Mouse (Mus musculus) midbrain, embryonic 14.5 days (tissue): ENCODE data around the gene Gm765. TPM values are rescaled to one million over a fixed set of nuclear protein-coding genes. Genes with fewer than 3 reads are reported as not detected.

Source experiments
- ATAC-seq: fragments of 200-750 bp; cut with Nextera tagmentation; 2 replicates; pipeline ENCODE4 v1.8.0; 2017; ENCODE audit warnings: moderate number of reproducible peaks, moderate library complexity; ENCODE audit not compliant: low FRiP score, low TSS enrichment
- DNase-seq: peaks from one replicate; pipeline ENCODE4 v3.0.0-alpha.2; 2015
- H3K27ac ChIP-seq: fragments of 300-500 bp; sonication (generic); replicated peaks from 2 replicates; pipeline ENCODE4 v1.5.1; 2014; ENCODE audit warnings: mild to moderate bottlenecking, low read depth, low read length, moderate library complexity
- H3K27me3 ChIP-seq: fragments of 300-500 bp; sonication (generic); 2 replicates; pipeline ENCODE4 v1.6.1; 2014; ENCODE audit warnings: low read length, control low read depth, mixed read lengths; ENCODE audit not compliant: control insufficient read depth, insufficient read depth
- H3K36me3 ChIP-seq: fragments of 300-500 bp; sonication (generic); 2 replicates; pipeline ENCODE4 v1.6.1; 2014; ENCODE audit warnings: low read length, control low read depth; ENCODE audit not compliant: control insufficient read depth, insufficient read depth
- H3K4me1 ChIP-seq: fragments of 300-500 bp; sonication (generic); 2 replicates; pipeline ENCODE4 v1.6.1; 2014; ENCODE audit warnings: mild to moderate bottlenecking, antibody characterized with exemption, low read length, control low read depth; ENCODE audit not compliant: control insufficient read depth, insufficient read depth
- H3K4me2 ChIP-seq: fragments of 300-500 bp; sonication (generic); 2 replicates; pipeline ENCODE4 v1.6.1; 2014; ENCODE audit warnings: mild to moderate bottlenecking, low read length, moderate library complexity
- H3K4me3 ChIP-seq: fragments of 300-500 bp; sonication (generic); replicated peaks from 2 replicates; pipeline ENCODE4 v1.5.1; 2014; ENCODE audit warnings: low read depth, low read length
- H3K9ac ChIP-seq: fragments of 300-500 bp; sonication (generic); replicated peaks from 2 replicates; pipeline ENCODE4 v1.6.1; 2014; ENCODE audit warnings: mild to moderate bottlenecking, low read length, moderate library complexity
- H3K9me3 ChIP-seq: fragments of 300-500 bp; sonication (generic); 2 replicates; pipeline ENCODE4 v1.6.1; 2016; ENCODE audit warnings: low read length, control low read depth, mixed read lengths; ENCODE audit not compliant: control insufficient read depth
- WGBS: fragments of 180-500 bp; shearing (Covaris S2); extraction: QIAGEN DNeasy Blood & Tissue Kit; methylation state at CpG from one replicate; pipeline ENCODE4 v1.1.7; 2014; 5-methylcytosine and 5-hydroxymethylcytosine counted together
- polyA plus RNA-seq: library from polyadenylated mRNA; unstranded; fragments of >200 nt; fragmentation: Nextera tagmentation; extraction: Ambion mirVana; gene quantifications from 2 replicates; pipeline ENCODE4 v1.2.1, GENCODE M21; 2014

Gene Gm765
- polyA plus RNA-seq, 1 experiment from 2014 or later, result not detected

DNA sequence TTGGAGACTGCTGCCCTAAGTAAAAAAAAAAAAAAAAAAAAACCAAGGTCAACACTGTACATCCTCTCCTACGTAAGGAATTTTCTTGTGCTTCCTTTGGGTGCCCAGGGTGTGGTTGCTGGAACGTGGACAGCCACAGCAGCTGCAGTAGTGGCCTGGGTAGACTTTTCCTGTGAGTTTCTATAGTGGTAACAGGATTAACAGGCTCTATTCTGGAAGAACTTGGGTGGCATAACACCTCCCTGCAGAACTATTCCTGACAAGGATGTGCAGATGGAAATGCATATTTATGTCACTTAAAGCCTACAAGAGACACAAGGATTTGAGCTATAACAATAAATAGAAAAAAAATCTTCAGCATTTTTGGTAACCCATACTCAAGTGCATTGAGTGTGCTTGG lies 83.5 kb downstream of the Gm765 start:
- Histone ChIP-seq H3K27me3 (no peaks in the 10 kb centered on the region), H3K9me3 (peaks cover 12% of the 10 kb centered on the region), H3K4me3 (no peak overlapping the region), H3K4me2 (no peak overlapping the region), H3K36me3 (no peaks in the 10 kb centered on the region), H3K9ac (no peak overlapping the region), H3K27ac (no peak overlapping the region), H3K4me1 (no peaks in the 10 kb centered on the region)
- DNase-seq (no peak), ATAC-seq (no peak)
- WGBS, result 59% methylated on average over 2 of the region's 2 CpGs

DNA sequence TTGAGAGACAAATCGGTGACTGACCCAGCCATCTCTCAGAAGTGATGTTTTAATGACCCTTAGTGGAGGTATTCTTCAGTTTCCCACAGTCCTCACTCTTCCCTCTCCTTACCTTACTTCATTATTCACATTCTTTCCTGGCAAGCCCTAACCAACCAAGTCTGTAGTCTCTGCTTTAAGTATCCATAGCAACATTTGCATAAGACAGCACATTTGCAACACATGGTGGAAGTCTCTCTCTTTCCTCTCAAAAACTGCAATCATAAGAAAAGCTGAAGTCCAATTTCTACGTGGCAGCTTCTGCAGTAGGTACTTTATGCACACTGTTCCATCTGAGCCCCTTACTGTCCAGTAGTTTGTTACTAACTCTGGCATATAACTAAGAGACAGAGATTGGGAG lies 96.1 kb downstream of the Gm765 start:
- DNase-seq, result no peak
- Histone ChIP-seq H3K9ac (no peak overlapping the region), H3K27me3 (no peaks in the 10 kb centered on the region), H3K4me1 (no peaks in the 10 kb centered on the region), H3K4me3 (no peak overlapping the region), H3K27ac (no peak overlapping the region), H3K4me2 (no peak overlapping the region), H3K36me3 (no peaks in the 10 kb centered on the region), H3K9me3 (no peaks in the 10 kb centered on the region)
- WGBS, result 76% methylated on average over 2 of the region's 2 CpGs
- no peak for ATAC-seq

DNA sequence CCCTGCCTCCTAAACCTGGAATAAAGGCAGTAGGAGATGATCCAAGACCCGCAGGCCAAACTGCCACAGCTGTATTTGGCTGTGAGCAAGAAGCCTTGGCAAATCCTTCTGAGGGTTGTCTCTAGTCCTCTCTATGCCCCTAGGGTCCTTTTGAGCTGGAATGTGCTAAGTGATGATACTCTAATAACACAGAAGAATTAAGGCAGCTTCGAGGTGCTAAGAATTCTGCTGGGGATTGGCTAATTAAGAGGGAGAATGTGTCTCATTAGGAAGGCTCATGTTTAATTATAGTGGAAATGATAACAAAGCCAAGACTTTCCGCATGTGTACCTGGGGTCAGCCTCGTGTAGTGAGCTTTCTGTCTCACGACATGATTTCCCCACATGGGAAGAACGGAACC lies 99.4 kb downstream of the Gm765 start:
- Histone ChIP-seq H3K4me3 (no peak overlapping the region), H3K36me3 (no peaks in the 10 kb centered on the region), H3K27me3 (no peaks in the 10 kb centered on the region), H3K9me3 (no peaks in the 10 kb centered on the region), H3K4me1 (no peaks in the 10 kb centered on the region), H3K27ac (no peak overlapping the region), H3K4me2 (no peak overlapping the region), H3K9ac (no peak overlapping the region)
- DNase-seq (peak; percentile 47), ATAC-seq (no peak)
- 57% methylated on average over 6 of the region's 6 CpGs for whole genome bisulfite sequencing

DNA sequence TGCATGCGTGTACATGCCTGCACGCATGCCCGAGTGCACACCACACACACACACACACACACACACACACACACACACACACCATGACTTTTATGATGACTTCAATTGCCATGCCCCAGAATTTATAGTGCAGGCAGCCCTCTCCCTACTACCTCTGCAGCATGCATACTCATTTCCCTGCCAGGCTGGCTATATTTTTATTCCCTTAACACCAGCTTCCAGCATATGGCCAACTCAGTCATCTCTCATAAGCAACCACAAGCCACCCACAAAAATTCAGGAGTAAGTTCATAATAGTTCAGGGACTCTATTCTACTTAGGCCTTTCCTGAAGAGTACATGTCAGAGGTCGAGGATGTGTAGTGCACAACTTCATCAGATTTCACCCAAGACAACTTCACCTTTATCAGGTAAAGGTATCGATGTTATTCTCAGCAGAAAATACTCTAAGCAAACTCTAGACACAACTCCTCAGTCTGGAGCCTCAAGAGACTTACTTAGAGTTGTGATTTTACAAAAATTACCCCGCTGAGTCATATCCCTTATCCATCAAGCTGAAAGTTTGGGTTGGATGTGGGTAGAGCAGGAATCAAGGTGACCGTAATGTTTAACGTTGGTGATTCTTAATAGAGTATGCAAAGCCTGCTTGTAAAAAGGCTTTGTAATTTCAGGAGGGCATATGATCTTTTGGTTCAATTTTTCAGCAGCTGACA lies 101.8 kb downstream of the Gm765 start:
- Histone ChIP-seq H3K27me3 (no peaks in the 10 kb centered on the region), H3K4me1 (no peaks in the 10 kb centered on the region), H3K9ac (no peak overlapping the region), H3K4me2 (no peak overlapping the region), H3K4me3 (no peak overlapping the region), H3K9me3 (no peaks in the 10 kb centered on the region), H3K36me3 (no peaks in the 10 kb centered on the region), H3K27ac (no peak overlapping the region)
- ATAC-seq (no peak), DNase-seq (no peak)
- WGBS, result 89% methylated on average over 8 of the region's 8 CpGs

DNA sequence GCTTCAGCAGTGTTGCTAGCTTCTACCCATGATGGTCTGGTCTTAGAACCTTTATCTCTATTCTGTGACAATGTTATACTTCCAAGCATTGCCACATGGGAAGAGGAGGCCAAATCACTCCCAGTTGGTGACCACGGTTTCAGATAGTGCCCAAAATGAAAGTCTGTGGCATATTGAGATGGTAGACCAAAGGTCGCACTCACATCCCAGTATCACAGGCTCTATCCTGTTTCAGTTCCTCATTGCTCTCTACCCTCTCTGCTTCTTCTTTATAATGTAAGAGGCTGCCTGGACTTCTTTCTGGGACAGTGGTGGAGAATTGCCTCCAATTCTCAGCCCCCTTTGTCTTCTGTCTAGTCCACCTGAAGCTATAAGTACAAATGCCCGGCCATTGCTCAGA lies 108.5 kb downstream of the Gm765 start:
- Histone ChIP-seq H3K4me2 (no peak overlapping the region), H3K4me1 (no peaks in the 10 kb centered on the region), H3K27ac (no peak overlapping the region), H3K4me3 (no peak overlapping the region), H3K9ac (no peak overlapping the region), H3K9me3 (no peaks in the 10 kb centered on the region), H3K36me3 (no peaks in the 10 kb centered on the region), H3K27me3 (no peaks in the 10 kb centered on the region)
- DNase-seq (no peak), ATAC-seq (no peak)
- 93% methylated on average over 3 of the region's 3 CpGs for WGBS

DNA sequence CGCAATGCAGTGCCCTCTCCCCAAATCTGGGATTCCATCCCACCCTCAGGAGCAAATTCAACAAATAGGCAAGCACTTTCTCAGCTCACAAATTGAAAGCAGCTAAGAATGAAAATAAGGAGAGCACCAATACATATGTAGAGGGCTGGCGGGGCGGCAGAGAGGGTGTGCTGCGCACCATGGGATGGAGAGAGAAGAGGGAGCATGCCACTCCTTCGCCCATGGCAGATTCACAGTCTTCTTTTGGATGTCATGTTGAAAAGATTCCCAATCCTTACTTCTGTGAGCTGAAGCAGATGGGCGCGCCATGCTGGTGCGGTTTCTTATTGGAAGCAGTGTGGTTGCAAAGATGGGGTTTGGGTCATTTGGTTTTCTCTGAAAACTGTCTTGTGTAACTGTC lies 118.6 kb downstream of the Gm765 start:
- Histone ChIP-seq H3K27ac (no peak overlapping the region), H3K27me3 (no peaks in the 10 kb centered on the region), H3K36me3 (no peaks in the 10 kb centered on the region), H3K9me3 (no peaks in the 10 kb centered on the region), H3K4me2 (no peak overlapping the region), H3K4me3 (no peak overlapping the region), H3K9ac (no peak overlapping the region), H3K4me1 (no peaks in the 10 kb centered on the region)
- DNase-seq (no peak), ATAC-seq (no peak)
- 96% methylated on average over 8 of the region's 8 CpGs for WGBS

DNA sequence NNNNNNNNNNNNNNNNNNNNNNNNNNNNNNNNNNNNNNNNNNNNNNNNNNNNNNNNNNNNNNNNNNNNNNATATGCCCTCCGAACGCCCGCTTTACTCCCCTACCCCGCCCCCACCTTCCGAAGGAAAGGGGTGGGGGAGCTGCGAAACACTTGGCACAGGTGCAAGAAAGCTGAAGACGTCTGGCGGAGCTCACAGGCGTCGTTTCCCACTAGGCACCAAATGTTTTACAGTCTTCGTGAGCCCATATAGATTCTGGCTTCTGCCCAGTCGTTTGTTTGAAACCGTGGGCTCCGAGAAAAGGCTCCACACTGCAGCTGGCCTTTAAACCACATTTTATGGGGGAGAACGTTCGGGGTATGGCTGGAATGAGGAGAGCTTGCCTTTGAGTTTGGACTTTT lies 120.6 kb downstream of the Gm765 start:
- Histone ChIP-seq H3K4me2 (no peak overlapping the region), H3K27ac (no peak overlapping the region), H3K4me1 (no peaks in the 10 kb centered on the region), H3K4me3 (no peak overlapping the region), H3K36me3 (no peaks in the 10 kb centered on the region), H3K9me3 (no peaks in the 10 kb centered on the region), H3K27me3 (no peaks in the 10 kb centered on the region), H3K9ac (no peak overlapping the region)
- no peak for DNase-seq
- WGBS, result 93% methylated on average over 16 of the region's 16 CpGs
- no peak for ATAC-seq

DNA sequence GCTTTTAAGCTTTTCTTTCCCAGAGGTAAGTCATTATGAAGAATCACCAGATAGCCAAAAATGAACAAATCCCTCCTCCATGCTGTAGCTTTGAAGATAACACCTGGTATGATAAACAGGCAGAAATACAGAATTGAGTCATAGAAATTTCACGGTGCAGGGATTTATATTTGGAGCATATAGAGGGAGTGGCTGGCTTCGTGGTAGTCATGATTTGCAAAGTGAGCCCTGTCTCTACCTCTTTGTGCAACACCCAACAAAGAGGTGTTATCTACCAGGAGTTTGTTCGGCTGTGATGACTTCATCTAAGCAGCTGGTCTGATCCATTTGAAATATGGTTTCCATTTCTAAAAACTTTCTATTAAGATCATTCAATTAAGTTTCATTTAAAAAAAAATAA lies 130.3 kb downstream of the Gm765 start:
- no peak for ATAC-seq
- H3K4me3 ChIP-seq, result no peak overlapping the region
- H3K4me2 ChIP-seq, result no peak overlapping the region
- DNase-seq, result no peak
- no peak overlapping the region for H3K9ac ChIP-seq
- 67% methylated on average over 3 of the region's 3 CpGs for WGBS
- no peaks in the 10 kb centered on the region for H3K36me3 ChIP-seq
- no peaks in the 10 kb centered on the region for H3K9me3 ChIP-seq
- no peak overlapping the region for H3K27ac ChIP-seq
- H3K4me1 ChIP-seq, result no peaks in the 10 kb centered on the region
- no peaks in the 10 kb centered on the region for H3K27me3 ChIP-seq

DNA sequence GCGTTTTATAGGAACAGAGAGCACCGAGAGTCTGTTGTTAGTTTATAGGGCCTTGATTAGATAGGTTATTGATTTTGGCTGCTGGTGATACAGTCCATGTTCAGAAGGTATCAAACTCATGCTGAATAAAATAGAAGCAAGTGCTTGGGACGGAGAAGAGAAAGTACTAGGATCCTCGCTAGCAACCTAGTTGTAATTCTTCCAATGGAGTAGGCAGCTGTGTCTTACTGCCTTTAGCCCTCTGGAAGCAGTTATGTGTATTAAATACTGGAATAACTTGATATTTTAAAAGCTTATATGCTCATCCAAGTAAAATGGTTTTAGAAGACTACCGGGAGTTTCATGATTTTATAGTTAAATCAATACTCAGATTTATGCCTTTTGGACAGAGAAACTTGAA lies 132.3 kb downstream of the Gm765 start:
- H3K36me3 ChIP-seq, result no peaks in the 10 kb centered on the region
- H3K9me3 ChIP-seq, result no peaks in the 10 kb centered on the region
- no peak overlapping the region for H3K9ac ChIP-seq
- ATAC-seq (no peak), DNase-seq (no peak)
- no peak overlapping the region for H3K27ac ChIP-seq
- H3K4me3 ChIP-seq, result no peak overlapping the region
- WGBS, result 85% methylated on average over 5 of the region's 5 CpGs
- no peak overlapping the region for H3K4me2 ChIP-seq
- no peaks in the 10 kb centered on the region for H3K27me3 ChIP-seq
- H3K4me1 ChIP-seq, result no peaks in the 10 kb centered on the region
